8 mouse cellular contexts compared by ENCODE assay signal in genomic region chr15:100923476-100923875, GRCm38 (mm10). TPM values are rescaled to one million over a fixed set of nuclear protein-coding genes. Genes with fewer than 3 reads are reported as not detected.
A peak's percentile ranks its signal among the peaks of the same experiment; 100 is the strongest.
DNase-seq lines count a peak whose midpoint lies in the region; ATAC-seq lines count a peak whose summit lies in the region.

No protein-coding gene starts in this region.

- no peak overlapping the region; the same call in 1 of the 2 replicates for H3K9ac ChIP-seq in hindbrain, embryonic 12.5 days
- no peak overlapping the region; the same call in 1 of the 2 replicates for H3K9ac ChIP-seq in neural tube, embryonic 12.5 days

- intact Hi-C loops in left cerebral cortex, postnatal 10 days (cut with DNase I) = no loop called here

- ATAC-seq in frontal cortex, adult (ENCODE audit: low TSS enrichment) = peak; percentile 87
- peak; percentile 71 for ATAC-seq in hindbrain, embryonic 12.5 days (ENCODE audit: low FRiP score)
- ATAC-seq in neural tube, embryonic 12.5 days (ENCODE audit: low FRiP score, low read depth) = no peak; the same call in 1 of the 2 replicates

- H3K4me1 ChIP-seq in hindbrain, embryonic 12.5 days = peaks cover 26% of the 10 kb centered on the region
- H3K4me1 ChIP-seq in neural tube, embryonic 12.5 days = peaks cover 15% of the 10 kb centered on the region

- DNase-seq in R1 (ENCODE audit: low read depth, low spot score) = peak; percentile 34
- DNase-seq in cerebellum, adult 11 months = peak; percentile 72
- peak; percentile 78 to 84 for DNase-seq in left cerebral cortex, postnatal 10 days (ENCODE audit: extremely low spot score in 1 of 2, low spot score in 2 of 2)
- no peak for DNase-seq in thymus, postnatal 4 days
- DNase-seq in thymus, postnatal 25 days = no peak

- H3K9me3 ChIP-seq in hindbrain, embryonic 12.5 days (replicated peaks) = no peaks in the 10 kb centered on the region
- no peaks in the 10 kb centered on the region for H3K9me3 ChIP-seq in neural tube, embryonic 12.5 days

- no peaks in the 10 kb centered on the region for H3K27me3 ChIP-seq in hindbrain, embryonic 12.5 days
- H3K27me3 ChIP-seq in neural tube, embryonic 12.5 days (replicated peaks) = no peaks in the 10 kb centered on the region

- H3K4me2 ChIP-seq in hindbrain, embryonic 12.5 days (replicated peaks) = no peak overlapping the region
- peak overlapping the region; percentile 26 for H3K4me2 ChIP-seq in neural tube, embryonic 12.5 days (replicated peaks)

- H3K4me3 ChIP-seq in hindbrain, embryonic 12.5 days = no peak overlapping the region
- H3K4me3 ChIP-seq in neural tube, embryonic 12.5 days = no peak overlapping the region

- no peak overlapping the region for H3K27ac ChIP-seq in hindbrain, embryonic 12.5 days
- no peak overlapping the region for H3K27ac ChIP-seq in neural tube, embryonic 12.5 days

- WGBS in hindbrain, embryonic 12.5 days = 20% methylated on average over 19 of the region's 19 CpGs
- WGBS in neural tube, embryonic 12.5 days = 25% methylated on average over 19 of the region's 19 CpGs

- H3K36me3 ChIP-seq in hindbrain, embryonic 12.5 days = no peaks in the 10 kb centered on the region
- H3K36me3 ChIP-seq in neural tube, embryonic 12.5 days = no peaks in the 10 kb centered on the region

RNA-seq across cellular contexts. Expression of gene Scn8a, which starts 53.8 kb away (rescaled TPM):
- polyA plus RNA-seq in hindbrain, embryonic 12.5 days (2016; fragmentation: Nextera tagmentation; extraction: Ambion mirVana) = 19.2 and 20.2 TPM in 2 replicates
- total RNA-seq in left cerebral cortex, postnatal 10 days (2021) = 100 to 1,000 TPM; 164 to 171 TPM
- polyA plus RNA-seq in neural tube, embryonic 12.5 days (2016; fragmentation: Nextera tagmentation; extraction: Ambion mirVana) = 19.8 and 23.6 TPM in 2 replicates

Comparison
In these comparisons a context has a peak if more than half of its experiments do, and no peak if none do; other contexts are left out.
1. DNase-seq: peak in R1 (single experiment), cerebellum, adult 11 months (single experiment) and left cerebral cortex, postnatal 10 days (2 of 2); none in thymus, postnatal 4 days (single experiment) and thymus, postnatal 25 days (single experiment).